Mouse (Mus musculus) cerebellum, adult 2 months (tissue): ENCODE results near the gene Arhgef3.

Source experiments
- CTCF ChIP-seq: fragments of 200-500 bp; IDR thresholded peaks from 2 replicates; pipeline ENCODE4 v1.5.1; 2011; ENCODE audit warnings: low read depth, mild to moderate bottlenecking, control low read depth, low read length, moderate library complexity, borderline replicate concordance; ENCODE audit not compliant: insufficient read depth
- POLR2A ChIP-seq: fragments of 200-500 bp; IDR thresholded peaks from 2 replicates; pipeline ENCODE4 v1.6.1; 2011; ENCODE audit warnings: low read length, control low read depth, borderline replicate concordance; ENCODE audit not compliant: insufficient read depth

DNA sequence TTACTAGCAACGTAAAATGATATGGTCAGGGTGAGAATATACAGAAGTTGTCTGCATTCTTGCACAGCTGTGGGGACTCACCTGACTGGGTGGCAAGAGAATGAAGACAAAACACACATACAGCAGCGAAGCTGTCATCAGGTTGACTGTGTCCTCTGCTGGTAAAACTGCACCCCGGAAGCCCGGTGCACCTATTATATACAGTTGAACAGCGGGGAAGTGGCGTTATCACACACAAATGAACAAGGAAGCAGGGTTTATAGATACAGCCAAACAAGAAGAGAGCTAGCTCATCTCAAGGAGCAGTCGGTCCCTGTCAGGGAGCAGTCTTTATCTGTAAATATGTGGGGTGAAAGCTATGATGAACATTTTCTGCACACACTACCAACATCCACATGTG, 296.8 kb downstream of the Arhgef3 start:
- TF ChIP-seq CTCF = no peak
- no peak for TF ChIP-seq POLR2A
